Mouse (Mus musculus) frontal cortex, postnatal 10 days (tissue): ENCODE measurements around the gene Vmn1r63.
"Not testable (repeated sequence)": the region's sequence is repeated elsewhere in the genome, so short reads cannot be mapped to it uniquely, and the experiment has no call there.

Experiments
- DNase-seq, 2 experiments: peaks; one replicate each; pipeline ENCODE4 v3.0.0; 2022; ENCODE audit warnings: low spot score in 2 of 2, mixed read lengths in 1 of 2

Gene Vmn1r63

GRCm38 (mm10) chr7:5805345-5805744 lies at the start of gene Vmn1r63:
Vmn1r63 (minus strand) TSS chr7:5805445.
- DNase-seq, result not testable (repeated sequence)
